Mouse (Mus musculus) forebrain, embryonic 10.5 days (tissue): ENCODE data around the gene Fbxw22. TPM values are rescaled to one million over a fixed set of nuclear protein-coding genes. Genes with fewer than 3 reads are reported as not detected.
"Not testable (repeated sequence)": the region's sequence is repeated elsewhere in the genome, so short reads cannot be mapped to it uniquely, and the experiment has no call there.

Source experiments
- DNase-seq: peaks from one replicate; pipeline ENCODE4 v3.0.0-alpha.2; 2017; ENCODE audit warnings: low spot score; ENCODE audit errors: extremely low spot score
- H3K27ac ChIP-seq: fragments of 300-500 bp; sonication (generic); 2 replicates; pipeline ENCODE4 v1.5.1; 2016; ENCODE audit warnings: mild to moderate bottlenecking
- H3K27me3 ChIP-seq: fragments of 300-500 bp; sonication (generic); 2 replicates; pipeline ENCODE4 v1.6.1; 2016; ENCODE audit warnings: mild to moderate bottlenecking; ENCODE audit not compliant: poor library complexity, severe bottlenecking
- H3K36me3 ChIP-seq: fragments of 300-500 bp; sonication (generic); replicated peaks from 2 replicates; pipeline ENCODE4 v1.6.1; 2016; ENCODE audit warnings: mild to moderate bottlenecking, moderate library complexity
- H3K4me1 ChIP-seq: fragments of 300-500 bp; sonication (generic); 2 replicates; pipeline ENCODE4 v1.6.1; 2016
- H3K4me3 ChIP-seq: fragments of 300-500 bp; sonication (generic); 2 replicates; pipeline ENCODE4 v1.5.1; 2016; ENCODE audit warnings: mild to moderate bottlenecking, moderate library complexity
- H3K9me3 ChIP-seq: fragments of 300-500 bp; sonication (generic); 2 replicates; pipeline ENCODE4 v1.6.1; 2016; ENCODE audit warnings: mild to moderate bottlenecking, moderate library complexity
- WGBS: fragments of 180-500 bp; shearing (Covaris S2); methylation state at CpG from one replicate; pipeline ENCODE4 v1.1.7; 2016; 5-methylcytosine and 5-hydroxymethylcytosine counted together
- polyA plus RNA-seq: library from polyadenylated mRNA; unstranded; fragments of >200 nt; fragmentation: Nextera tagmentation; extraction: Ambion mirVana; gene quantifications from 2 replicates; pipeline ENCODE4 v1.2.1, GENCODE M21; 2016

Fbxw22 gene
- not detected in 2 replicates for polyA plus RNA-seq

GRCm38 (mm10) chr9:109404196-109404595, at the start of gene Fbxw22:
Gene Fbxw22, minus strand, starts transcription at chr9:109404296.
- DNase-seq, H3K36me3 ChIP-seq, H3K4me3 ChIP-seq, H3K27me3 ChIP-seq, H3K9me3 ChIP-seq, H3K27ac ChIP-seq, H3K4me1 ChIP-seq: not testable (repeated sequence)
- WGBS = 86% methylated on average over 4 of the region's 4 CpGs

GRCm38 (mm10) chr9:109449040-109449439, 44.9 kb upstream of the Fbxw22 start, which contains the start of gene Fbxw16:
Gene Fbxw16, minus strand, starts transcription at chr9:109449140.
- Histone ChIP-seq H3K27ac (no peak within 1 kb of the TSS), H3K9me3 (peaks cover 3% of the 10 kb centered on the region; the same call in 1 of the 2 replicates), H3K4me3 (no peak within 1 kb of the TSS), H3K4me1 (no peaks in the 10 kb centered on the region), H3K36me3 (no peaks in the 10 kb centered on the region), H3K27me3 (no peaks in the 10 kb centered on the region)
- DNase-seq = no peak

GRCm38 (mm10) chr9:109432956-109433355, 28.9 kb upstream of the Fbxw22 start:
- Histone ChIP-seq H3K4me3 (no peak overlapping the region), H3K27ac (no peak overlapping the region), H3K9me3 (no peaks in the 10 kb centered on the region), H3K36me3 (no peaks in the 10 kb centered on the region), H3K27me3 (no peaks in the 10 kb centered on the region), H3K4me1 (no peaks in the 10 kb centered on the region)
- DNase-seq = no peak
- 91% methylated on average over 1 of the region's 1 CpGs for WGBS

GRCm38 (mm10) chr9:109339559-109339958, 64.5 kb downstream of the Fbxw22 start, which contains the start of gene Fbxw28:
Gene Fbxw28, minus strand, starts transcription at chr9:109339659.
- not testable (repeated sequence) for H3K4me3 ChIP-seq, DNase-seq, H3K9me3 ChIP-seq, H3K36me3 ChIP-seq, H3K27ac ChIP-seq, H3K27me3 ChIP-seq, H3K4me1 ChIP-seq
- no CpG with 5 or more reads among the region's 1 CpGs for WGBS

Other genes starting within 250 kb of the Fbxw22 start
- gene Fbxw21, start 242.3 kb downstream of the Fbxw22 start, polyA plus RNA-seq = not detected in 2 replicates
- not detected in 2 replicates for gene Fbxw13, start 208.3 kb downstream of the Fbxw22 start, polyA plus RNA-seq
- not detected in 2 replicates for gene Fbxw20, start 169.5 kb downstream of the Fbxw22 start, polyA plus RNA-seq
- not detected in 2 replicates for gene Fbxw14, start 116.6 kb downstream of the Fbxw22 start, polyA plus RNA-seq
- gene Fbxw28, start 64.6 kb downstream of the Fbxw22 start, polyA plus RNA-seq = not detected in 2 replicates
- gene Fbxw16, start 44.8 kb upstream of the Fbxw22 start, polyA plus RNA-seq = not detected in 2 replicates
- gene Fbxw19, start 91.6 kb upstream of the Fbxw22 start, polyA plus RNA-seq = not detected in 2 replicates
- gene Fbxw15, start 164.0 kb upstream of the Fbxw22 start, polyA plus RNA-seq = not detected in 2 replicates
- gene Fbxw24, start 221.8 kb upstream of the Fbxw22 start, polyA plus RNA-seq = not detected in 2 replicates